Mouse (Mus musculus): ENCODE results near the gene Ntf5. TPM values are rescaled to one million over a fixed set of nuclear protein-coding genes. Genes with fewer than 3 reads are reported as not detected.
"Not testable (repeated sequence)": the region's sequence is repeated elsewhere in the genome, so short reads cannot be mapped to it uniquely, and the experiment has no call there.

The Ntf5 gene
- polyA plus RNA-seq, 1 experiment from 2014 or later, result 0.51 TPM

DNA sequence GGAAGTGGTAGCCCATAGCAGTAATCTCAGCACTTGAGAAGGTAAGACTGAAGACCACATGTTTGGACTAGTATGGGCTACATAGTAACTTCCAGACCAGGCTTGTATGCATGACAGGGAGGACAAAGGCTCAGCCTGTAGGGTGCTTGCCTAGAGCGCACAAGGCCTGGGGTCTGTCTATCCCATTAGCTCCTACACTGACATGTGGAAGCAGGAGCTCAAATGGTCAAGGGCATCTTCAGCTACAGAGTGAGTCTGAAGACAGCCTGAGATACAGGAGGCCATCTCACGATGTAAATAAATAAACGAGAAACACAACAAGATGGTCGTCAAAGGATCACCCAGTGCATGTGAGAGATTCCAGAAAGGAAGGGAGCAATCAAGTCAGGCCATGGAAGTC lies 48.8 kb downstream of the Ntf5 start:
- Histone ChIP-seq H3K27me3 (ENCODE audit: low read depth, poor library complexity, severe bottlenecking) (no peaks in the 10 kb centered on the region), H3K4me1 (peaks cover 58% of the 10 kb centered on the region), H3K27ac (replicated peaks) (no peak overlapping the region), H3K36me3 (peaks cover 66% of the 10 kb centered on the region), H3K9me3 (replicated peaks) (no peaks in the 10 kb centered on the region), H3K4me3 (no peak overlapping the region)
- 90% methylated on average over 4 of the region's 4 CpGs for WGBS
- DNase-seq (ENCODE audit: low spot score), result no peak

DNA sequence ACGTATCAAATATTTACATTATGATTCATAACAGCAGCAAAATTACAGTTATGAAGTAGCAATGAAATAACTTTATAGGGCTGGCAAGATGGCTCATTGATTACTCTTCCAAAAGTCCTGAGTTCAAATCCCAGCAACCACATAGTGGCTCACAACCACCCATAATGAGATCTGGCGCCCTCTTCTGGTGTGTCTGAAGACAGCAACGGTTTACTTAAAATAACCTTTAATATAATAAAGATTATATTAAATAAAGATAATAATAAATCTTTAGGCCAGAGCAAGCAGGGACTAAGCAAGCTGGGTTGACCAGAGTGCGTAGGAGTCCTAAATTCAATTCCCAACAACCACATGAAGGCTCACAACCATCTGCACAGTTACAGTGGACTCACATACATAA lies 49.4 kb downstream of the Ntf5 start:
- Histone ChIP-seq H3K36me3 (peaks cover 60% of the 10 kb centered on the region), H3K4me1 (peaks cover 56% of the 10 kb centered on the region)
- not testable (repeated sequence) for H3K4me3 ChIP-seq; H3K9me3 ChIP-seq (replicated peaks); DNase-seq (ENCODE audit: low spot score); H3K27ac ChIP-seq (replicated peaks); H3K27me3 ChIP-seq (ENCODE audit: low read depth, poor library complexity, severe bottlenecking)
- WGBS, result 78% methylated on average over 4 of the region's 4 CpGs

DNA sequence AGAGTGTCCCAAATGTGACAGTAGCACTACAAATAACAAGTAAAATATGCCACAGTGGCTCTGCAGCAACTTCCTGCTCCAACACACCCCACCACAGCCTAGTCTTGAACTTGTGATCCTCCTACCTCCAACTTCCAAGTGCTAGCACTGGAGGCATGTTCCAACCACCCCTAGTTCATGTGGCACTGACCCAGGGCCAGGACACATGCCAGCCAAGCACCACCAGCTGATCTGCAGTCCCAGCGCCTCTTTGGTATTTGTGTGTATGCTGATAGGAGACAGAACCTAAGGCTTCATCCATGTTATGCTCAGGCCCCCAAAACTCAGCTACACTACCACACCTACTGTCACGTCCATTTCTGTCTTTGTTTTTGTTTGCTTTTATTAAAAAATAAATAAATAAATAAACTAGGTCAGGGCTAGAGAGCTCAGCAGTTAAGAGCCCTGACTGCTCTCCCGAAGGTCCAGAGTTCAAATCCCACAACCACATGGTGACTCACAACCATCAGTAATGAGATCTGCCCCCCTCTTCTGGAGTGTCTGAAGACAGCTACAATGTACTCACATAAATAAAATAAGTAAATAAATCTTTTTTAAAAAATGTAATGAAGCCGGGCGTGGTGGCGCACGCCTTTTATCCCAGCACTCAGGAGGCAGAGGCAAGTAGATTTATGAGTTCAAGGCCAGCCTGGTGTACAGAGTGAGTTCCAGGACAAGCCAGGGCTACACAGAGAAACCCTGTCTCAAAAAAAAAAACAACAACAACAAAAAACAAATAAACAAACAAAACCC lies 50.7 kb downstream of the Ntf5 start:
- peaks cover 47% of the 10 kb centered on the region for H3K4me1 ChIP-seq
- no peak for DNase-seq (ENCODE audit: low spot score)
- no peak overlapping the region for H3K4me3 ChIP-seq
- peaks cover 51% of the 10 kb centered on the region for H3K36me3 ChIP-seq
- WGBS, result 97% methylated on average over 7 of the region's 7 CpGs
- H3K27ac ChIP-seq (replicated peaks), result no peak overlapping the region
- no peaks in the 10 kb centered on the region for H3K27me3 ChIP-seq (ENCODE audit: low read depth, poor library complexity, severe bottlenecking)
- H3K9me3 ChIP-seq (replicated peaks), result no peaks in the 10 kb centered on the region

DNA sequence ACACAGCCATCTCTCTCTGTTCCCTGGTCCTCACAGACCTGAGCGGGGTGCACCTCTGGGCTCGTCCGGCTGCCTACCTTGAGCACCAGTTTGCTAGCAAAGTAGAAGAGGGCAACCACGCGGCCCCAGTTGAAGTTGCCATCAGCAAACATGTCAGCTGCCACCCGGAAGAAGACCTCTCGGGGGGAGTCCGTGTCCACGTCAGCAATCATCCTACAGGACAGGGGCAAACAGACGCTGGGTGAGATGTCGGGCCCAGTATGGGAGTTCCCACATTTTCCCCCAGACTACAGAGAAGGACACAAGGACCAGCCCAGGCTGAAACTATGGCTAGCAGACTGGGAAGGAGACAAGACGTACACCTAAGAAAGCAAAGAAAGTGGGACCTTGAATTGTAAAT lies 51.6 kb downstream of the Ntf5 start:
- Histone ChIP-seq H3K36me3 (peaks cover 51% of the 10 kb centered on the region), H3K4me3 (peak overlapping the region; percentile 90)

DNA sequence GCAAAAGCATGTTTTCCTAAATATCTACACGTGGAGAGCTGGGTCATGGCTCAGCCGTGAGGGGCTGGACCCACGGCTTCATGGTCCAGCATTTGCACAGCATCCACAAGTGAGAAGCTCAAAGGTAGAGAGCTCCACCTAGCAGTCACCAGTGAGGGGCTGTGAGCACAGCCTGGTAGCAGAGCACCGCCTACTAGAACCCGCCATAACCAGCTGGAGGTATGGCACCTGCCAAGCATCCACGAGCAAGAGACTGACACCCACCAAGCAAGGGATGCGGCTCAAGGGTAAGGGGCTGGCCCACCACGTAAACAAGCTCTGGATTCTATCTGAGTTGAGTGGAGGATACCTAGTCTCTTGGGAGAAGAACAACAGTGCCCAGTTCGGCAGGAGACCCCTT lies 52.1 kb downstream of the Ntf5 start:
- H3K27ac ChIP-seq (replicated peaks), result peak overlapping the region; percentile 94
- 87% methylated on average over 9 of the region's 9 CpGs for WGBS
- H3K27me3 ChIP-seq (ENCODE audit: low read depth, poor library complexity, severe bottlenecking), result no peaks in the 10 kb centered on the region
- H3K4me3 ChIP-seq, result peak overlapping the region; percentile 90
- peaks cover 39% of the 10 kb centered on the region for H3K4me1 ChIP-seq
- DNase-seq (ENCODE audit: low spot score), result no peak
- no peaks in the 10 kb centered on the region for H3K9me3 ChIP-seq (replicated peaks)
- peaks cover 51% of the 10 kb centered on the region for H3K36me3 ChIP-seq

More for the DNA sequence above, 51.6 kb downstream of the Ntf5 start:
- 96% methylated on average over 12 of the region's 12 CpGs for WGBS
- Histone ChIP-seq H3K27ac (replicated peaks) (no peak overlapping the region), H3K4me1 (peaks cover 44% of the 10 kb centered on the region), H3K27me3 (ENCODE audit: low read depth, poor library complexity, severe bottlenecking) (no peaks in the 10 kb centered on the region), H3K9me3 (replicated peaks) (no peaks in the 10 kb centered on the region)
- no peak for DNase-seq (ENCODE audit: low spot score)

DNA sequence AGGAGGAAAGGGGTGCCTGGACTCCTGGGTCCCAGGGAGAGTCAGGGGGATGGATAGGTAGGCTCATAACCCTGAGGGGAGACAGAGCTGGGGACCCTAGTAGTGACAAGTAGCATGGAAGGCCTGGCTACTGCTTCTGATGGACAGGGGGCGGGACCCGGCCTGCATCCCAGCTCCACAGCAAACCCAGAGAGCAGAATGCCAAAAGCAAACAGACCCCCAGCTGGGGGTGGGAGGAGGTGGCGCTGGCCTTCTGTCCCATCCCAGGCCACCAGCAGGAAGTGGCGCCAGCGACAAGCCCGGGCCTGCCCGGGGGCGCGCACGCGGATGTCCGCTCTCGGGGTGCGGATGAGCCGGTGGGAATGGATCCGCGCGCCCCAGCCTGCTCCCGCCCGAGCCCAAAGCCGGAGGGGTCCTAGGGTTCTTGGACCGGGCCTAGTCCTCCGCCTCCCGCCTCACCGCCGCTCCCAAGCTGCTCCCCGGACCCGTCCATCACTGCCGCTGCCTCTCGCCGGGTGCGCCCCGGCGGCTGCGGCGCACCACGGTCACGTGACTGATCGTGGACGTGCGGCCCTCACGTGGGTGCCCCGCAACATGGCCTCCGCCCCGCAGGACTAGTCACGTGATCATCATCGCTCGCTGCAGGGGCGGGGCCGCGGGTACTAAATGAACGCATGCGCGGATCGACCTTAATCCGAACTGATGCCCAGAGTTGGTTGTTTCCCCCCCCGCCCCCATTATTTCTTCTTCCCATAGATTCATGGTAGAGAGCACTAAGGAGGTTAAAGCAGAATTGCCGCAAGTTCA lies 53.0 kb downstream of the Ntf5 start, which contains the start of gene Bax:
Gene Bax, minus strand, starts transcription at position 616 of the 807 bp plus-strand sequence.
- under 1% methylated on average over 58 of the region's 58 CpGs for WGBS
- Histone ChIP-seq H3K27ac (replicated peaks) (peak within 1 kb of the TSS; percentile 94), H3K27me3 (ENCODE audit: low read depth, poor library complexity, severe bottlenecking) (no peaks in the 10 kb centered on the region), H3K4me1 (peaks cover 34% of the 10 kb centered on the region), H3K4me3 (peak within 1 kb of the TSS; percentile 90), H3K9me3 (replicated peaks) (no peaks in the 10 kb centered on the region), H3K36me3 (peaks cover 42% of the 10 kb centered on the region)
- DNase-seq (ENCODE audit: low spot score), result peak; percentile 96

Small RNA genes within 50 kb of the gene (microRNA-seq; reads per million reads assigned to microRNA genes)
- gene Gm22133, result 0.90 reads per million

Other genes with a start within 250 kb of the Ntf5 start
- gene Slc17a7, start 249.7 kb upstream of the Ntf5 start, polyA plus RNA-seq (2016; fragmentation: Nextera tagmentation; extraction: Ambion mirVana), result 0.25 and 0.52 TPM in 2 replicates
- gene Gfy, start 234.1 kb upstream of the Ntf5 start, polyA plus RNA-seq (2016; fragmentation: Nextera tagmentation; extraction: Ambion mirVana), result not detected in 2 replicates
- gene Pth2, start 232.7 kb upstream of the Ntf5 start, polyA plus RNA-seq (2016; fragmentation: Nextera tagmentation; extraction: Ambion mirVana), result not detected in 2 replicates
- 0.73 and 0.88 TPM in 2 replicates for gene Ccdc155, start 208.8 kb upstream of the Ntf5 start, polyA plus RNA-seq (2016; fragmentation: Nextera tagmentation; extraction: Ambion mirVana)
- gene Dkkl1, start 201.5 kb upstream of the Ntf5 start, polyA plus RNA-seq (2016; fragmentation: Nextera tagmentation; extraction: Ambion mirVana), result 0.72 and 1.4 TPM in 2 replicates
- gene Tead2, start 197.9 kb upstream of the Ntf5 start, polyA plus RNA-seq (2016; fragmentation: Nextera tagmentation; extraction: Ambion mirVana), result 365 and 367 TPM in 2 replicates
- gene Cd37, start 174.6 kb upstream of the Ntf5 start, polyA plus RNA-seq (2016; fragmentation: Nextera tagmentation; extraction: Ambion mirVana), result 0.43 and 0.65 TPM in 2 replicates
- gene Slc6a16, start 172.6 kb upstream of the Ntf5 start, polyA plus RNA-seq (2016; fragmentation: Nextera tagmentation; extraction: Ambion mirVana), result 0.07 TPM in 1 of 2 replicates, not detected in the other
- gene Slc6a21, start 136.2 kb upstream of the Ntf5 start, polyA plus RNA-seq (2016; fragmentation: Nextera tagmentation; extraction: Ambion mirVana), result not detected in 2 replicates
- gene Trpm4, start 79.9 kb upstream of the Ntf5 start, polyA plus RNA-seq (2016; fragmentation: Nextera tagmentation; extraction: Ambion mirVana), result 7.0 and 9.6 TPM in 2 replicates
- gene Hrc, start 78.4 kb upstream of the Ntf5 start, polyA plus RNA-seq (2016; fragmentation: Nextera tagmentation; extraction: Ambion mirVana), result 0.12 and 0.29 TPM in 2 replicates
- gene Ppfia3, start 46.7 kb upstream of the Ntf5 start, polyA plus RNA-seq (2016; fragmentation: Nextera tagmentation; extraction: Ambion mirVana), result 6.4 and 7.4 TPM in 2 replicates
- 1.0 and 1.4 TPM in 2 replicates for gene Lin7b, start 43.1 kb upstream of the Ntf5 start, polyA plus RNA-seq (2016; fragmentation: Nextera tagmentation; extraction: Ambion mirVana)
- 254 and 268 TPM in 2 replicates for gene Snrnp70, start 18.0 kb upstream of the Ntf5 start, polyA plus RNA-seq (2016; fragmentation: Nextera tagmentation; extraction: Ambion mirVana)
- not detected in 2 replicates for gene Kcna7, start 8.0 kb upstream of the Ntf5 start, polyA plus RNA-seq (2016; fragmentation: Nextera tagmentation; extraction: Ambion mirVana)
- gene Lhb, start 7.1 kb downstream of the Ntf5 start, polyA plus RNA-seq (2016; fragmentation: Nextera tagmentation; extraction: Ambion mirVana), result not detected in 2 replicates
- 41.7 and 41.9 TPM in 2 replicates for gene Gys1, start 21.1 kb downstream of the Ntf5 start, polyA plus RNA-seq (2016; fragmentation: Nextera tagmentation; extraction: Ambion mirVana)
- gene Ruvbl2, start 24.4 kb downstream of the Ntf5 start, polyA plus RNA-seq (2016; fragmentation: Nextera tagmentation; extraction: Ambion mirVana), result 202 and 222 TPM in 2 replicates
- gene Ftl1, start 46.2 kb downstream of the Ntf5 start, polyA plus RNA-seq (2016; fragmentation: Nextera tagmentation; extraction: Ambion mirVana), result 5,695 and 6,139 TPM in 2 replicates
- 240 and 265 TPM in 2 replicates for gene Bax, start 53.2 kb downstream of the Ntf5 start, polyA plus RNA-seq (2016; fragmentation: Nextera tagmentation; extraction: Ambion mirVana)
- gene Tulp2, start 68.2 kb downstream of the Ntf5 start, polyA plus RNA-seq (2016; fragmentation: Nextera tagmentation; extraction: Ambion mirVana), result 0.15 and 0.21 TPM in 2 replicates
- gene Gm45808, start 73.1 kb downstream of the Ntf5 start, polyA plus RNA-seq (2016; fragmentation: Nextera tagmentation; extraction: Ambion mirVana), result 0.34 TPM in 1 of 2 replicates, not detected in the other
- 6.0 and 6.8 TPM in 2 replicates for gene Dhdh, start 75.1 kb downstream of the Ntf5 start, polyA plus RNA-seq (2016; fragmentation: Nextera tagmentation; extraction: Ambion mirVana)
- 105 and 112 TPM in 2 replicates for gene Nucb1, start 96.7 kb downstream of the Ntf5 start, polyA plus RNA-seq (2016; fragmentation: Nextera tagmentation; extraction: Ambion mirVana)
- 15.0 and 18.6 TPM in 2 replicates for gene Ppp1r15a, start 112.6 kb downstream of the Ntf5 start, polyA plus RNA-seq (2016; fragmentation: Nextera tagmentation; extraction: Ambion mirVana)
- gene Plekha4, start 112.6 kb downstream of the Ntf5 start, polyA plus RNA-seq (2016; fragmentation: Nextera tagmentation; extraction: Ambion mirVana), result 0.78 and 1.1 TPM in 2 replicates
- 0.43 and 0.55 TPM in 2 replicates for gene Hsd17b14, start 141.2 kb downstream of the Ntf5 start, polyA plus RNA-seq (2016; fragmentation: Nextera tagmentation; extraction: Ambion mirVana)
- 32.2 and 38.2 TPM in 2 replicates for gene Bcat2, start 156.5 kb downstream of the Ntf5 start, polyA plus RNA-seq (2016; fragmentation: Nextera tagmentation; extraction: Ambion mirVana)
- not detected in 2 replicates for gene Fgf21, start 201.8 kb downstream of the Ntf5 start, polyA plus RNA-seq (2016; fragmentation: Nextera tagmentation; extraction: Ambion mirVana)
- gene Fut1, start 203.6 kb downstream of the Ntf5 start, polyA plus RNA-seq (2016; fragmentation: Nextera tagmentation; extraction: Ambion mirVana), result not detected in 2 replicates
- 0.16 TPM in 1 of 2 replicates, not detected in the other for gene Izumo1, start 208.1 kb downstream of the Ntf5 start, polyA plus RNA-seq (2016; fragmentation: Nextera tagmentation; extraction: Ambion mirVana)
- gene Rasip1, start 213.8 kb downstream of the Ntf5 start, polyA plus RNA-seq (2016; fragmentation: Nextera tagmentation; extraction: Ambion mirVana), result 4.8 and 5.5 TPM in 2 replicates
- 2.1 and 3.3 TPM in 2 replicates for gene Mamstr, start 226.3 kb downstream of the Ntf5 start, polyA plus RNA-seq (2016; fragmentation: Nextera tagmentation; extraction: Ambion mirVana)